15 mouse cellular contexts compared by ENCODE assay signal in the genomic region with DNA sequence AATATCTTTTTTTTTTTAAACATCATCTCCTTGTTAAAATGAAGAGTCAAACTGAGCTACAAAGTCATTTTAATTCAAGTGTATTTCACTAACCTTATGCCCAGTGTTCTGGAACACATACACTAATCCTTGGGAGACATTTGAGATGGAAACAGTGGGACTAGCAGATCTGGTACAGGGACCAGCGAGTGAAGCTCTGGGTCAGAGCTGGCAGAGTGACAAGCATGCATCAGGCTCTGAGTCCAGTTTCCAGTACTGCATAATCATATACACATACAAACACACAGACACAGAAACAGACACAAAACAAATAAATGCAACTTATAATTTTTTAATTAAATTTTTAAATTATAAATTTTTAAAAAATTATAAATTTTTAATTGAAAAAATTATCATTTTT. TPM values are rescaled to one million over a fixed set of nuclear protein-coding genes. Genes with fewer than 3 reads are reported as not detected.
DNase-seq lines count a peak whose midpoint lies in the region.
"Had no signal": no experiment of that assay in that cellular context is flagged by ENCODE, and none has a peak within 500 bp of the region (broad histone marks: within the 10 kb centered on the region; RNA-seq: fewer than 3 reads in every experiment).

No protein-coding gene starts in this region.

- intact Hi-C loops in heart, postnatal 36 days (cut with DNase I) = no loop called here
- intact Hi-C loops in left cerebral cortex, postnatal 25 days (cut with DNase I) = no loop called here

- DNase-seq in cerebellum, adult 18-20 months = peak; percentile 65 to 69
- DNase-seq in cerebellum, adult 8-10 months = no peak
- peak; percentile 22 for DNase-seq in heart, adult 11 months
- DNase-seq in heart, postnatal 36 days = no peak
- DNase-seq in cerebellum, postnatal 10 days = peak; percentile 55 to 62
- no peak for DNase-seq in left cerebral cortex, postnatal 25 days (ENCODE audit: low spot score in 2 of 2)
- DNase-seq: adrenal gland, postnatal 10 days; adrenal gland, postnatal 36 days; B cell, adult 2 months; gastrocnemius, postnatal 14 days; heart, adult 18-20 months; heart, postnatal 10 days; heart, postnatal 4 days; kidney, adult 18-20 months; kidney, adult 9 months had no signal

RNA-seq across cellular contexts. Expression of a gene that starts 48.0 kb away (rescaled TPM):
- total RNA-seq in heart, postnatal 36 days (2021) = 10 to 100 TPM; 25.8 to 33.4 TPM
- 100 to 1,000 TPM; 372 to 386 TPM for total RNA-seq in left cerebral cortex, postnatal 25 days (2021)

Comparison
In these comparisons a context has a peak if more than half of its experiments do, and no peak if none do; other contexts are left out.
1. DNase-seq: peak in cerebellum, adult 18-20 months (2 of 2), heart, adult 11 months (single experiment) and cerebellum, postnatal 10 days (2 of 2); none in cerebellum, adult 8-10 months (single experiment), heart, postnatal 36 days (0 of 2) and left cerebral cortex, postnatal 25 days (0 of 2).
2. RNA of a gene that starts 48.0 kb away (total RNA-seq): 372 to 386 TPM in left cerebral cortex, postnatal 25 days; 25.8 to 33.4 TPM in heart, postnatal 36 days; every median in the first group is over 10 times any median in the second.